Mouse (Mus musculus) kidney, postnatal 0 days (tissue): ENCODE measurements around the gene Mip. TPM values are rescaled to one million over a fixed set of nuclear protein-coding genes. Genes with fewer than 3 reads are reported as not detected.
A peak's percentile ranks its signal among the peaks of the same experiment; 100 is the strongest.

ENCODE experiments used
- ATAC-seq: fragments of 200-750 bp; cut with Nextera tagmentation; replicated peaks from 2 replicates; pipeline ENCODE4 v1.8.0; 2017; ENCODE audit warnings: low read depth, moderate number of reproducible peaks, moderate TSS enrichment, moderate library complexity; ENCODE audit not compliant: low FRiP score
- DNase-seq: peaks from one replicate; pipeline ENCODE4 v3.0.0-alpha.2; 2016; ENCODE audit warnings: low spot score
- H3K27ac ChIP-seq: fragments of 300-500 bp; sonication (generic); 2 replicates; pipeline ENCODE4 v1.5.1; 2014; ENCODE audit warnings: mild to moderate bottlenecking
- H3K27me3 ChIP-seq: fragments of 300-500 bp; sonication (generic); 2 replicates; pipeline ENCODE4 v1.6.1; 2014; ENCODE audit warnings: low read length, mixed read lengths; ENCODE audit not compliant: insufficient read depth
- H3K36me3 ChIP-seq: fragments of 300-500 bp; sonication (generic); 2 replicates; pipeline ENCODE4 v1.6.1; 2014; ENCODE audit warnings: low read length, mixed read lengths; ENCODE audit not compliant: insufficient read depth
- H3K4me1 ChIP-seq: fragments of 300-500 bp; sonication (generic); replicated peaks from 2 replicates; pipeline ENCODE4 v1.6.1; 2014; ENCODE audit warnings: antibody characterized with exemption, low read length, mixed read lengths; ENCODE audit not compliant: insufficient read depth
- H3K4me2 ChIP-seq: fragments of 300-500 bp; sonication (generic); 2 replicates; pipeline ENCODE4 v1.6.1; 2014; ENCODE audit warnings: mild to moderate bottlenecking, low read length, moderate library complexity, mixed read lengths
- H3K4me3 ChIP-seq: fragments of 300-500 bp; sonication (generic); replicated peaks from 2 replicates; pipeline ENCODE4 v1.5.1; 2014; ENCODE audit warnings: low read depth, low read length
- H3K9ac ChIP-seq: fragments of 300-500 bp; sonication (generic); 2 replicates; pipeline ENCODE4 v1.6.1; 2014; ENCODE audit warnings: low read depth, low read length
- H3K9me3 ChIP-seq: fragments of 300-500 bp; sonication (generic); replicated peaks from 2 replicates; pipeline ENCODE4 v1.6.1; 2016; ENCODE audit warnings: low read length, inconsistent platforms, mixed read lengths
- CTCF ChIP-seq: IDR thresholded peaks from 2 replicates; pipeline ENCODE4 v1.5.1; 2016; ENCODE audit warnings: antibody characterized with exemption, low read depth, mild to moderate bottlenecking, moderate library complexity
- WGBS: fragments of 180-500 bp; shearing (Covaris S2); extraction: QIAGEN DNeasy Blood & Tissue Kit; methylation state at CpG from one replicate; pipeline ENCODE4 v1.1.7; 2014; 5-methylcytosine and 5-hydroxymethylcytosine counted together
- polyA plus RNA-seq: library from polyadenylated mRNA; unstranded; fragments of >200 nt; fragmentation: Nextera tagmentation; extraction: Ambion mirVana; gene quantifications from 2 replicates; pipeline ENCODE4 v1.2.1, GENCODE M21; 2015

The Mip gene
- polyA plus RNA-seq, 1 experiment from 2014 or later, result not detected

- no peak overlapping the region for H3K4me2 ChIP-seq
- 77% methylated on average over 5 of the region's 5 CpGs for WGBS
- H3K4me1 ChIP-seq, result no peaks in the 10 kb centered on the region
- 0 out of 2 replicates have a peak, but pooled peaks cover 2% of the 10 kb centered on the region for H3K27me3 ChIP-seq
- peak; percentile 14; the same call in 1 of the 2 replicates for TF ChIP-seq CTCF
- ATAC-seq (no peak), DNase-seq (no peak)
- H3K9ac ChIP-seq, result no peak overlapping the region
- H3K9me3 ChIP-seq, result no peaks in the 10 kb centered on the region
- H3K27ac ChIP-seq, result no peak overlapping the region
- H3K4me3 ChIP-seq, result no peak overlapping the region
- no peaks in the 10 kb centered on the region for H3K36me3 ChIP-seq
Measured at GRCm38 (mm10) chr10:128214981-128215380, 10.7 kb upstream of the Mip start.

- WGBS, result 93% methylated on average over 18 of the region's 18 CpGs
- Histone ChIP-seq H3K27me3 (0 out of 2 replicates have a peak, but pooled peaks cover 2% of the 10 kb centered on the region), H3K27ac (no peak overlapping the region), H3K4me1 (no peaks in the 10 kb centered on the region), H3K4me2 (no peak overlapping the region), H3K9ac (no peak overlapping the region), H3K36me3 (no peaks in the 10 kb centered on the region), H3K9me3 (no peaks in the 10 kb centered on the region), H3K4me3 (no peak overlapping the region)
- DNase-seq, result no peak
- no peak for TF ChIP-seq CTCF
- no peak for ATAC-seq
Measured at GRCm38 (mm10) chr10:128218387-128219117, 7.1 kb upstream of the Mip start.

GRCm38 (mm10) chr10:128221533-128222286 lies 3.9 kb upstream of the Mip start:
- TF ChIP-seq CTCF, result no peak
- Histone ChIP-seq H3K4me1 (no peaks in the 10 kb centered on the region), H3K4me3 (no peak overlapping the region), H3K27me3 (no peaks in the 10 kb centered on the region), H3K9ac (no peak overlapping the region), H3K27ac (no peak overlapping the region), H3K9me3 (no peaks in the 10 kb centered on the region), H3K4me2 (no peak overlapping the region), H3K36me3 (no peaks in the 10 kb centered on the region)
- ATAC-seq, result no peak
- no peak for DNase-seq
- WGBS, result 48% methylated on average over 16 of the region's 16 CpGs

GRCm38 (mm10) chr10:128225064-128225463 lies 574 bp upstream of the Mip start:
- Histone ChIP-seq H3K36me3 (no peaks in the 10 kb centered on the region), H3K9ac (no peak overlapping the region), H3K27ac (no peak overlapping the region), H3K4me2 (no peak overlapping the region), H3K9me3 (no peaks in the 10 kb centered on the region), H3K4me3 (no peak overlapping the region), H3K27me3 (no peaks in the 10 kb centered on the region), H3K4me1 (no peaks in the 10 kb centered on the region)
- TF ChIP-seq CTCF, result no peak
- no peak for ATAC-seq
- no peak for DNase-seq
- 48% methylated on average over 5 of the region's 5 CpGs for WGBS

GRCm38 (mm10) chr10:128227592-128227991 lies 2.0 kb downstream of the Mip start:
- TF ChIP-seq CTCF, result no peak
- Histone ChIP-seq H3K27ac (no peak overlapping the region), H3K4me2 (no peak overlapping the region), H3K4me3 (no peak overlapping the region), H3K27me3 (no peaks in the 10 kb centered on the region), H3K9me3 (no peaks in the 10 kb centered on the region), H3K4me1 (no peaks in the 10 kb centered on the region), H3K9ac (no peak overlapping the region), H3K36me3 (no peaks in the 10 kb centered on the region)
- ATAC-seq (no peak), DNase-seq (no peak)
- 83% methylated on average over 9 of the region's 9 CpGs for WGBS

- no peak overlapping the region for H3K27ac ChIP-seq
- no peak overlapping the region for H3K4me2 ChIP-seq
- no peak overlapping the region for H3K4me3 ChIP-seq
- no peak overlapping the region for H3K9ac ChIP-seq
- H3K9me3 ChIP-seq, result no peaks in the 10 kb centered on the region
- H3K27me3 ChIP-seq, result no peaks in the 10 kb centered on the region
- H3K4me1 ChIP-seq, result no peaks in the 10 kb centered on the region
- TF ChIP-seq CTCF, result no peak
- no peaks in the 10 kb centered on the region for H3K36me3 ChIP-seq
- ATAC-seq (no peak), DNase-seq (no peak)
- WGBS, result 92% methylated on average over 8 of the region's 8 CpGs
Measured at GRCm38 (mm10) chr10:128228009-128228408, 2.4 kb downstream of the Mip start.
